Mouse (Mus musculus) erythroblast, embryonic 14.5 days (primary cell): ENCODE data around the gene Anp32a.

Experiments used
- GATA1 ChIP-seq: IDR thresholded peaks from 2 replicates; pipeline ENCODE4 v1.6.1; 2012; ENCODE audit warnings: low read length, inconsistent platforms, mixed read lengths
- TAL1 ChIP-seq: IDR thresholded peaks from 3 replicates; pipeline ENCODE4 v1.6.1; 2012; ENCODE audit warnings: low read length, inconsistent platforms, mixed read lengths

DNA sequence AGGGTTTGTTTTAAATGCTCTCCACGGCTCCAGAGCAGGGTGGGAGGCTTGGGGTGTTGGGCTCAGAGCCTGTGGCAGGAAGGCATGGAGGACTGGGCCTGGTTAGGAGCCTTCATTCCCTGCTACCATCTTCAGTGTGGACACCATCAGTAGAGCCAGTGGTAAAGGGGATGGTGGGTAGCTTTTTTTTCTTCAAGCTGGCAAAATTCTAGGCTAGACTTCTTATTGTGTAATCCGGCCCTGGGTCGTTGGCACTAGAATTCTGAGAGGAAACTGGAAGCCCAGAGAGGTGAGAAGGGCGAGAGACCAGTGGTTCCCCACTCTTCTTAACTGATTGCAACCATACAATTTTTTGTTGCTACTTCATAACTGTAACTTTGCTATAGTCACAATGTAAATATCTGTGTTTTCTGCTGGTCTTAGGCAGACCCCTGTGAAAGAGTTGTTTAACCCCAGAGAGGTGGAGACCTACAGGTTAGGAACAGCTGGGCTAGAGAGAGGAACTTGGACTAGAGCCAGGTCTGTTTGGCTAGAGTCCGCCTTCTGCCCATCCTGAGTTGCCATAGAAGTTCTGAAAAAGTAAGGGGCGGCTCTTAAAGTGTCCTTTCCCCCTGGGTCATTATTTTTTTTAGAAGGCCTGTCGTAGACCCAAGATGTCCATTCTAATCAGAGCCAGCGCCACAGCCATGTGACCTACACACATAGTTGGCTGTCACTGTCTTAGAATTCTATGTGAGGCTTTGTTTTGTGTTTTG is 24.4 kb downstream of the Anp32a start:
- no peak for TF ChIP-seq TAL1
- no peak for TF ChIP-seq GATA1
